Mouse (Mus musculus): ENCODE measurements around the gene Helz. TPM values are rescaled to one million over a fixed set of nuclear protein-coding genes. Genes with fewer than 3 reads are reported as not detected.

Helz gene
- polyA plus RNA-seq, 1 experiment from 2014 or later = 12.8 TPM

- Histone ChIP-seq H3K27me3 (replicated peaks; ENCODE audit: control insufficient read depth, insufficient read depth, low read length) (no peaks in the 10 kb centered on the region), H3K4me1 (ENCODE audit: control insufficient read depth, insufficient read depth, low read length) (no peaks in the 10 kb centered on the region), H3K9me3 (replicated peaks; ENCODE audit: control insufficient read depth, low read length) (no peaks in the 10 kb centered on the region), H3K4me3 (ENCODE audit: low read depth, low read length) (no peak overlapping the region), H3K9ac (ENCODE audit: low read length) (no peak overlapping the region), H3K27ac (ENCODE audit: low read depth, low read length) (no peak overlapping the region), H3K36me3 (ENCODE audit: control insufficient read depth, insufficient read depth, low read length) (peaks cover 57% of the 10 kb centered on the region), H3K4me2 (ENCODE audit: low read length) (no peak overlapping the region)
- DNase-seq (ENCODE audit: low spot score) (no peak), ATAC-seq (no peak)
- WGBS = 86% methylated on average over 5 of the region's 5 CpGs
Measured at GRCm38 (mm10) chr11:107662666-107663065, 114.9 kb downstream of the Helz start.

GRCm38 (mm10) chr11:107667542-107667941 lies 119.8 kb downstream of the Helz start:
- Histone ChIP-seq H3K4me3 (ENCODE audit: low read depth, low read length) (no peak overlapping the region), H3K36me3 (ENCODE audit: control insufficient read depth, insufficient read depth, low read length) (peaks cover 80% of the 10 kb centered on the region), H3K4me1 (ENCODE audit: control insufficient read depth, insufficient read depth, low read length) (no peaks in the 10 kb centered on the region), H3K9ac (ENCODE audit: low read length) (no peak overlapping the region), H3K27ac (ENCODE audit: low read depth, low read length) (no peak overlapping the region), H3K9me3 (replicated peaks; ENCODE audit: control insufficient read depth, low read length) (no peaks in the 10 kb centered on the region), H3K27me3 (replicated peaks; ENCODE audit: control insufficient read depth, insufficient read depth, low read length) (no peaks in the 10 kb centered on the region), H3K4me2 (ENCODE audit: low read length) (no peak overlapping the region)
- 93% methylated on average over 2 of the region's 2 CpGs for WGBS
- DNase-seq (ENCODE audit: low spot score) = no peak
- no peak for ATAC-seq

GRCm38 (mm10) chr11:107668223-107668622 lies 120.5 kb downstream of the Helz start:
- peaks cover 86% of the 10 kb centered on the region for H3K36me3 ChIP-seq (ENCODE audit: control insufficient read depth, insufficient read depth, low read length)
- WGBS = 93% methylated on average over 6 of the region's 6 CpGs

GRCm38 (mm10) chr11:107668977-107669376 lies 121.2 kb downstream of the Helz start:
- no peak overlapping the region for H3K9ac ChIP-seq (ENCODE audit: low read length)
- no peak overlapping the region for H3K27ac ChIP-seq (ENCODE audit: low read depth, low read length)
- no peak overlapping the region for H3K4me3 ChIP-seq (ENCODE audit: low read depth, low read length)
- no peaks in the 10 kb centered on the region for H3K27me3 ChIP-seq (replicated peaks; ENCODE audit: control insufficient read depth, insufficient read depth, low read length)
- ATAC-seq (no peak), DNase-seq (ENCODE audit: low spot score) (no peak)
- peaks cover 86% of the 10 kb centered on the region for H3K36me3 ChIP-seq (ENCODE audit: control insufficient read depth, insufficient read depth, low read length)
- WGBS = 90% methylated on average over 4 of the region's 4 CpGs
- H3K4me1 ChIP-seq (ENCODE audit: control insufficient read depth, insufficient read depth, low read length) = no peaks in the 10 kb centered on the region
- no peaks in the 10 kb centered on the region for H3K9me3 ChIP-seq (replicated peaks; ENCODE audit: control insufficient read depth, low read length)
- H3K4me2 ChIP-seq (ENCODE audit: low read length) = no peak overlapping the region

More at GRCm38 (mm10) chr11:107668223-107668622, 120.5 kb downstream of the Helz start:
- no peak overlapping the region for H3K27ac ChIP-seq (ENCODE audit: low read depth, low read length)
- no peaks in the 10 kb centered on the region for H3K9me3 ChIP-seq (replicated peaks; ENCODE audit: control insufficient read depth, low read length)
- no peaks in the 10 kb centered on the region for H3K27me3 ChIP-seq (replicated peaks; ENCODE audit: control insufficient read depth, insufficient read depth, low read length)
- H3K4me1 ChIP-seq (ENCODE audit: control insufficient read depth, insufficient read depth, low read length) = no peaks in the 10 kb centered on the region
- H3K4me2 ChIP-seq (ENCODE audit: low read length) = no peak overlapping the region
- H3K9ac ChIP-seq (ENCODE audit: low read length) = no peak overlapping the region
- H3K4me3 ChIP-seq (ENCODE audit: low read depth, low read length) = no peak overlapping the region
- no peak for DNase-seq (ENCODE audit: low spot score)
- ATAC-seq = no peak

- no peak overlapping the region for H3K4me2 ChIP-seq (ENCODE audit: low read length)
- no peak overlapping the region for H3K9ac ChIP-seq (ENCODE audit: low read length)
- no peaks in the 10 kb centered on the region for H3K4me1 ChIP-seq (ENCODE audit: control insufficient read depth, insufficient read depth, low read length)
- 87% methylated on average over 5 of the region's 5 CpGs for WGBS
- ATAC-seq = no peak
- no peaks in the 10 kb centered on the region for H3K9me3 ChIP-seq (replicated peaks; ENCODE audit: control insufficient read depth, low read length)
- DNase-seq (ENCODE audit: low spot score) = no peak
- H3K36me3 ChIP-seq (ENCODE audit: control insufficient read depth, insufficient read depth, low read length) = peaks cover 52% of the 10 kb centered on the region
- H3K4me3 ChIP-seq (ENCODE audit: low read depth, low read length) = no peak overlapping the region
- H3K27me3 ChIP-seq (replicated peaks; ENCODE audit: control insufficient read depth, insufficient read depth, low read length) = no peaks in the 10 kb centered on the region
- H3K27ac ChIP-seq (ENCODE audit: low read depth, low read length) = no peak overlapping the region
Measured at GRCm38 (mm10) chr11:107674006-107674405, 126.3 kb downstream of the Helz start.

- H3K36me3 ChIP-seq (ENCODE audit: control insufficient read depth, insufficient read depth, low read length) = peaks cover 51% of the 10 kb centered on the region
- no peak for ATAC-seq
- DNase-seq (ENCODE audit: low spot score) = no peak
- H3K4me1 ChIP-seq (ENCODE audit: control insufficient read depth, insufficient read depth, low read length) = no peaks in the 10 kb centered on the region
- no peak overlapping the region for H3K27ac ChIP-seq (ENCODE audit: low read depth, low read length)
- H3K9me3 ChIP-seq (replicated peaks; ENCODE audit: control insufficient read depth, low read length) = no peaks in the 10 kb centered on the region
- no peak overlapping the region for H3K4me3 ChIP-seq (ENCODE audit: low read depth, low read length)
- H3K27me3 ChIP-seq (replicated peaks; ENCODE audit: control insufficient read depth, insufficient read depth, low read length) = no peaks in the 10 kb centered on the region
- H3K9ac ChIP-seq (ENCODE audit: low read length) = no peak overlapping the region
- no peak overlapping the region for H3K4me2 ChIP-seq (ENCODE audit: low read length)
- 93% methylated on average over 8 of the region's 8 CpGs for WGBS
Measured at GRCm38 (mm10) chr11:107674601-107675000, 126.9 kb downstream of the Helz start.

GRCm38 (mm10) chr11:107675246-107675645 lies 127.5 kb downstream of the Helz start:
- DNase-seq (ENCODE audit: low spot score) (no peak), ATAC-seq (no peak)
- Histone ChIP-seq H3K36me3 (ENCODE audit: control insufficient read depth, insufficient read depth, low read length) (peaks cover 45% of the 10 kb centered on the region), H3K9ac (ENCODE audit: low read length) (0 out of 2 replicates have a peak overlapping the region, but pooled peaks have one; percentile 5), H3K27ac (ENCODE audit: low read depth, low read length) (no peak overlapping the region), H3K4me1 (ENCODE audit: control insufficient read depth, insufficient read depth, low read length) (no peaks in the 10 kb centered on the region), H3K4me3 (ENCODE audit: low read depth, low read length) (no peak overlapping the region), H3K27me3 (replicated peaks; ENCODE audit: control insufficient read depth, insufficient read depth, low read length) (no peaks in the 10 kb centered on the region), H3K9me3 (replicated peaks; ENCODE audit: control insufficient read depth, low read length) (no peaks in the 10 kb centered on the region), H3K4me2 (ENCODE audit: low read length) (no peak overlapping the region)
- 80% methylated on average over 10 of the region's 10 CpGs for whole genome bisulfite sequencing

- Histone ChIP-seq H3K4me1 (ENCODE audit: control insufficient read depth, insufficient read depth, low read length) (no peaks in the 10 kb centered on the region), H3K4me2 (ENCODE audit: low read length) (0 out of 2 replicates have a peak overlapping the region, but pooled peaks have one; percentile 19), H3K9me3 (replicated peaks; ENCODE audit: control insufficient read depth, low read length) (no peaks in the 10 kb centered on the region), H3K9ac (ENCODE audit: low read length) (no peak overlapping the region), H3K27ac (ENCODE audit: low read depth, low read length) (peak overlapping the region; percentile 39; the same call in 1 of the 2 replicates), H3K4me3 (ENCODE audit: low read depth, low read length) (no peak overlapping the region), H3K36me3 (ENCODE audit: control insufficient read depth, insufficient read depth, low read length) (peaks cover 34% of the 10 kb centered on the region), H3K27me3 (replicated peaks; ENCODE audit: control insufficient read depth, insufficient read depth, low read length) (no peaks in the 10 kb centered on the region)
- DNase-seq (ENCODE audit: low spot score) (peak; percentile 23), ATAC-seq (0 out of 2 replicates have a peak, but pooled peaks have one; percentile 32)
- WGBS = 35% methylated on average over 17 of the region's 17 CpGs
Measured at GRCm38 (mm10) chr11:107676207-107676940, 128.6 kb downstream of the Helz start.

- no peak for DNase-seq (ENCODE audit: low spot score)
- Histone ChIP-seq H3K4me1 (ENCODE audit: control insufficient read depth, insufficient read depth, low read length) (peaks cover 18% of the 10 kb centered on the region), H3K4me3 (ENCODE audit: low read depth, low read length) (no peak overlapping the region), H3K36me3 (ENCODE audit: control insufficient read depth, insufficient read depth, low read length) (peaks cover 15% of the 10 kb centered on the region), H3K27me3 (replicated peaks; ENCODE audit: control insufficient read depth, insufficient read depth, low read length) (no peaks in the 10 kb centered on the region), H3K9me3 (replicated peaks; ENCODE audit: control insufficient read depth, low read length) (no peaks in the 10 kb centered on the region), H3K27ac (ENCODE audit: low read depth, low read length) (no peak overlapping the region; the same call in 1 of the 2 replicates), H3K9ac (ENCODE audit: low read length) (peak overlapping the region; percentile 4; the same call in 1 of the 2 replicates), H3K4me2 (ENCODE audit: low read length) (no peak overlapping the region)
- 0 out of 2 replicates have a peak, but pooled peaks have one; percentile 32 for ATAC-seq
- 26% methylated on average over 9 of the region's 9 CpGs for WGBS
Measured at GRCm38 (mm10) chr11:107682694-107683355, 135.1 kb downstream of the Helz start.

Data from forebrain, embryonic 14.5 days (tissue).